In genomic region chr3:135155537-135155956, GRCm38 (mm10) we compare ENCODE assay signal across 11 mouse cellular contexts. TPM values are rescaled to one million over a fixed set of nuclear protein-coding genes. Genes with fewer than 3 reads are reported as not detected.
DNase-seq lines count a peak whose midpoint lies in the region; ATAC-seq and TF ChIP-seq lines count a peak whose summit lies in the region.
"Had no signal": no experiment of that assay in that cellular context is flagged by ENCODE, and none has a peak within 500 bp of the region (broad histone marks: within the 10 kb centered on the region; RNA-seq: fewer than 3 reads in every experiment).

No protein-coding gene starts in this region.

- DNase-seq in gastrocnemius, adult 18-20 months (ENCODE audit: low spot score) = peak; percentile 16
- DNase-seq in gastrocnemius, postnatal 14 days = no peak
- peak; percentile 86 for DNase-seq in lung, embryonic 14.5 days
- DNase-seq in lung, adult 2 months = no peak
- DNase-seq in heart, postnatal 4 days = peak; percentile 46
- DNase-seq in skeletal muscle tissue, adult 2 months (ENCODE audit: low read depth, low spot score) = peak; percentile 45
- no peak for DNase-seq in thymus, postnatal 0 days (ENCODE audit: low spot score)
- no peak for DNase-seq in right cerebral cortex, postnatal 10 days (ENCODE audit: low spot score in 2 of 2)
- DNase-seq: spleen, adult 18-20 months had no signal

- H3K4me3 ChIP-seq in lung, embryonic 14.5 days (ENCODE audit: low read depth, low read length) = no peak overlapping the region
- H3K4me3 ChIP-seq in lung, adult 2 months (replicated peaks; ENCODE audit: extremely low read depth, low read depth, low read length) = no peak overlapping the region
- H3K4me3 ChIP-seq: erythroblast, embryonic 14.5 days; left cerebral cortex, adult 2 months had no signal

- 28% methylated on average over 4 of the region's 4 CpGs for WGBS in lung, embryonic 14.5 days
- 43% methylated on average over 4 of the region's 4 CpGs for WGBS in lung, adult 2 months

- H3K9ac ChIP-seq in lung, embryonic 14.5 days = no peak overlapping the region

- no peak for TF ChIP-seq CTCF in lung, embryonic 14.5 days (IDR thresholded peaks at IDR 0.05; ENCODE audit: low read depth)
- TF ChIP-seq CTCF in lung, adult 2 months (IDR thresholded peaks at IDR 0.05; ENCODE audit: insufficient read depth, low read length) = no peak

- peaks cover 6% of the 10 kb centered on the region; the same call in 1 of the 2 replicates for H3K4me1 ChIP-seq in lung, embryonic 14.5 days (ENCODE audit: insufficient read depth)
- no peaks in the 10 kb centered on the region for H3K4me1 ChIP-seq in lung, adult 2 months (ENCODE audit: control insufficient read depth, insufficient read depth, low read length)

- ATAC-seq in lung, embryonic 14.5 days (ENCODE audit: insufficient read depth) = peak; percentile 96

- intact Hi-C loops in gastrocnemius, postnatal 14 days (cut with DNase I; ENCODE audit: low total_unique reads) = no loop called here

- no peaks in the 10 kb centered on the region for H3K9me3 ChIP-seq in lung, embryonic 14.5 days (ENCODE audit: low read depth, low read length)

- no peak overlapping the region for H3K27ac ChIP-seq in lung, embryonic 14.5 days (ENCODE audit: low read depth)
- H3K27ac ChIP-seq: left cerebral cortex, adult 2 months had no signal

- TF ChIP-seq POLR2A in lung, adult 2 months (IDR thresholded peaks at IDR 0.05; ENCODE audit: borderline replicate concordance, extremely low read depth, low read depth, low read length) = no peak

- no peak overlapping the region for H3K4me2 ChIP-seq in lung, embryonic 14.5 days

- H3K27me3 ChIP-seq in lung, embryonic 14.5 days (ENCODE audit: insufficient read depth, low read length) = no peaks in the 10 kb centered on the region

- no peaks in the 10 kb centered on the region for H3K36me3 ChIP-seq in lung, embryonic 14.5 days (ENCODE audit: insufficient read depth)

RNA-seq across cellular contexts. Expression of gene Cenpe, which starts 56.8 kb away (rescaled TPM):
- under 1 TPM; 0.05 to 0.14 TPM for total RNA-seq in gastrocnemius, adult 18-20 months (2021)
- total RNA-seq in gastrocnemius, postnatal 14 days (2021) = 1 to 10 TPM; 1.7 to 1.9 TPM
- 39.8 and 43.8 TPM in 2 replicates for polyA plus RNA-seq in lung, embryonic 14.5 days (2014; fragmentation: Nextera tagmentation; extraction: Ambion mirVana)
- 0.07 and 0.31 TPM in 2 replicates for polyA plus RNA-seq in lung, adult 2 months (2012; rRNA removed)
- 10 to 100 TPM; 20.4 to 22.6 TPM for total RNA-seq in heart, postnatal 4 days (2021)
- polyA plus RNA-seq in thymus, postnatal 0 days (2015; fragmentation: Nextera tagmentation; extraction: Ambion mirVana) = 26.8 and 28.7 TPM in 2 replicates

Comparison
In these comparisons a context has a peak if more than half of its experiments do, and no peak if none do; other contexts are left out.
1. DNase-seq: peak in gastrocnemius, adult 18-20 months (single experiment), lung, embryonic 14.5 days (single experiment), heart, postnatal 4 days (single experiment) and skeletal muscle tissue, adult 2 months (single experiment); none in gastrocnemius, postnatal 14 days (single experiment), lung, adult 2 months (single experiment), thymus, postnatal 0 days (single experiment) and right cerebral cortex, postnatal 10 days (0 of 2).
2. RNA of gene Cenpe, which starts 56.8 kb away (total RNA-seq): 20.4 to 22.6 TPM in heart, postnatal 4 days; 1.7 to 1.9 TPM in gastrocnemius, postnatal 14 days and 0.05 to 0.14 TPM in gastrocnemius, adult 18-20 months; every median in the first group is over 4 times any median in the second.